Mouse (Mus musculus): ENCODE measurements around the gene Vmn1r208. TPM values are rescaled to one million over a fixed set of nuclear protein-coding genes. Genes with fewer than 3 reads are reported as not detected.
A peak's percentile ranks its signal among the peaks of the same experiment; 100 is the strongest.
"Not testable (repeated sequence)": the region's sequence is repeated elsewhere in the genome, so short reads cannot be mapped to it uniquely, and the experiment has no call there.

Gene Vmn1r208
- not detected in 2 replicates for polyA plus RNA-seq (2014; fragmentation: Nextera tagmentation; extraction: Ambion mirVana)

DNA sequence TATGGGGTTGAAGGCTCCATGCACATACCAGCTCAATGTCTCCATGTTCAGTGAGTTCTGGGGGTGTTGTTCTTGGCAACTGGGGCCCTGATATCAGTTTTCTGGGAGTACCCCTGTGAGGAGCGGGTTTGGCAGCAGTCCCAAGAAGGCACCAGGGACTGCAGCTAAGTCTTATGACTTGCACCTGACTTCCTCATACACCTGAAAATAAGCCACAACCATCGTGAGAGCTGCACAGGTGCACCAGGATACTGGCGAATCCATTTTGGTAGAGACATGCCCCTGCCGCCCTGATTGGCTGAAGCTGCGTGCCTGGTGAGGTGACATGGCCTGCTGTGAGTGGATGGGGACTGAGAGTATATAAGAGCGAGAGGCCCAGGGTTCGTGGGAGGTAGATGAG is at the start of gene Vmn1r208:
Gene Vmn1r208 (minus strand): TSS at position 101 of the 400 bp plus-strand sequence.
- not testable (repeated sequence) for H3K9me3 ChIP-seq (ENCODE audit: control insufficient read depth, low read length); H3K27me3 ChIP-seq (ENCODE audit: control insufficient read depth, insufficient read depth, low read length); ATAC-seq (ENCODE audit: low FRiP score); H3K4me1 ChIP-seq (replicated peaks; ENCODE audit: control insufficient read depth, insufficient read depth, low read length); H3K4me2 ChIP-seq (replicated peaks); H3K27ac ChIP-seq; H3K9ac ChIP-seq; H3K4me3 ChIP-seq (replicated peaks; ENCODE audit: low read length); DNase-seq (ENCODE audit: low spot score); H3K36me3 ChIP-seq (replicated peaks; ENCODE audit: control insufficient read depth, insufficient read depth)
- WGBS = no CpG with 5 or more reads among the region's 7 CpGs

DNA sequence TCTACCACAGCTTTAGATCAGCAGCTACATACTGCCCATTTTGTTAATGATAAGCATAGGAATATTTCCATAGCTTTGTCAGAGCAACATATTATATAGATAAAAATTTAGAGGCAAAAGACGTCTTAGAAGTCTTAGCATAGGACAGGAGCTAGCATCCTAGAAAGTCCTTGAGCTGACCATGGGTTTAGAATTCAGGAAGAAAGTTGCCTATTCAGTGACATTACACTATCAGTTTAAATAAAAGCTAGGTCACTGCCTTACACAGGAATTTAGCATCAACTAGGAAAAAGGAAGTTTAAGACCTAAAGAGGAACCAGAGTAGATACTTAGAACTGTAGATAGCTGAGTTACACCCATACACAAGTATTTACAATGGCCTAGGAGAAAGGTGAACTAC is 44.4 kb upstream of the Vmn1r208 start:
- not testable (repeated sequence) for H3K27me3 ChIP-seq (ENCODE audit: control insufficient read depth, insufficient read depth, low read length); ATAC-seq (ENCODE audit: low FRiP score); H3K9ac ChIP-seq; H3K4me2 ChIP-seq (replicated peaks); H3K4me1 ChIP-seq (replicated peaks; ENCODE audit: control insufficient read depth, insufficient read depth, low read length); DNase-seq (ENCODE audit: low spot score); H3K27ac ChIP-seq; H3K9me3 ChIP-seq (ENCODE audit: control insufficient read depth, low read length); H3K36me3 ChIP-seq (replicated peaks; ENCODE audit: control insufficient read depth, insufficient read depth); H3K4me3 ChIP-seq (replicated peaks; ENCODE audit: low read length)
- WGBS = 84% methylated on average over 1 of the region's 1 CpGs

DNA sequence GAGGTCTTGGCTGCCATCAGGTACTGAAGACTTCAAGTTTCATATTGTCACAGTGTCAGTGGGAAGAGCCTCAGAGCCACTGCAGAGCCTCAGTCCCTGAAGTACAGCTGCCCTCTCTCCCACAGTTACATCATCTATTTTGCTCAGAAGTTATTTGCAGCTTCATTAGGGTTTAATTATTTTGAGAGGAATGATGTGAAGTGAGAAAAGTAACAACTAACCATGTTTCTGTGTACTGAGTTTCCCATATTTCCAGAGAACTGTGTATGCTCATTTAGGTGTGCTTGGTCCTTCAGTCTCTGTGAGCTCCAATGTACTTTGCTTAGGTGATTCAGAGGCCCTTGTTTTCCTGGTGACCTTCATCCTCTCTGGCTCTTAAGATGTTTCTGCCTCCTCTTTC is 32.4 kb upstream of the Vmn1r208 start, which contains the start of gene Vmn1r209:
Gene Vmn1r209 (minus strand): TSS at position 101 of the 400 bp plus-strand sequence.
- ATAC-seq (ENCODE audit: low FRiP score); H3K36me3 ChIP-seq (replicated peaks; ENCODE audit: control insufficient read depth, insufficient read depth): not testable (repeated sequence)

DNA sequence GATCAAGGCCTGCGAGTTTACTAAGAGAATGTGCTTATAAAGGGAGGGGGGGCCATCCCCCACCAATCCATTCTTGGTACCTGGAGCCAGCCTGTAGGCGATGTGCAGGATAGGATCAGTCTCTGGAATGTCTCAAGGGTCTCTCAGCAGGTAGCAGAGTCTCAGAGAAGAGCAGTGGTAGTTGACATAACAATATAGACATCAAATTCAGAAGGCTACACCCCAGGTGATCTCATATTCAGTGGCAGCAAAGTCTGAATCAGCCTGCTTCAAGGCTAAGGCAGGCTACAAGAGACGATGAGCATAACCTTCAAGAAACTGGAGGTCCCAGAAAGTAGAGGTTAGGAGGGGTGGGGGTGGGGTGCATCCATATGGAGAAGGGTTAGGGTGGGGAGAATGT is 10.9 kb upstream of the Vmn1r208 start:
- not testable (repeated sequence) for H3K27ac ChIP-seq; H3K4me3 ChIP-seq (replicated peaks; ENCODE audit: low read length); H3K27me3 ChIP-seq (ENCODE audit: control insufficient read depth, insufficient read depth, low read length); H3K4me2 ChIP-seq (replicated peaks); ATAC-seq (ENCODE audit: low FRiP score); H3K4me1 ChIP-seq (replicated peaks; ENCODE audit: control insufficient read depth, insufficient read depth, low read length); H3K36me3 ChIP-seq (replicated peaks; ENCODE audit: control insufficient read depth, insufficient read depth); DNase-seq (ENCODE audit: low spot score); H3K9ac ChIP-seq; H3K9me3 ChIP-seq (ENCODE audit: control insufficient read depth, low read length)
- 80% methylated on average over 3 of the region's 3 CpGs for WGBS

More for the DNA sequence above, 32.4 kb upstream of the Vmn1r208 start, which contains the start of gene Vmn1r209:
- H3K27me3 ChIP-seq (ENCODE audit: control insufficient read depth, insufficient read depth, low read length); H3K9ac ChIP-seq; H3K9me3 ChIP-seq (ENCODE audit: control insufficient read depth, low read length); H3K4me2 ChIP-seq (replicated peaks); H3K4me1 ChIP-seq (replicated peaks; ENCODE audit: control insufficient read depth, insufficient read depth, low read length); H3K27ac ChIP-seq; DNase-seq (ENCODE audit: low spot score); H3K4me3 ChIP-seq (replicated peaks; ENCODE audit: low read length): not testable (repeated sequence)

DNA sequence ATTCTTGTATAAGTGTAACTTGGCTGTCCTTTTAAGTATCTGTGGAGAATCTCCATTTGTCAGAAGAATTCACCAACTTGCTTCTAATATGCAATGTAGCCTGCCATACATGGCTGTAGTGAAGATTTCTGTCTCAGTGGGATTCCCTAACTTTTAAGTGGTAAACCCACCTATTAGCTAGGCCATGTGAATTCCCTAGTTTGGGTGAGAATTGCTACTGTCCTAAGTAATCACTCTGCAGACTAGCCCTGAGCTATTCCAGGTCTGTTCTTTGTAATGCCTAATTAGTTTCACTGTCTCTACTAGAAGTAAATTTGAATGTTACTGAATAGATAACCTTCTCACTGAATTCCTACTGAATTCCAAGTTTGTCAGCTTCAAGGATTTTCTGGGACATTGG is 7.0 kb upstream of the Vmn1r208 start:
- H3K9me3 ChIP-seq (ENCODE audit: control insufficient read depth, low read length); DNase-seq (ENCODE audit: low spot score); H3K9ac ChIP-seq; H3K4me3 ChIP-seq (replicated peaks; ENCODE audit: low read length); H3K4me1 ChIP-seq (replicated peaks; ENCODE audit: control insufficient read depth, insufficient read depth, low read length); ATAC-seq (ENCODE audit: low FRiP score); H3K36me3 ChIP-seq (replicated peaks; ENCODE audit: control insufficient read depth, insufficient read depth); H3K27me3 ChIP-seq (ENCODE audit: control insufficient read depth, insufficient read depth, low read length); H3K27ac ChIP-seq; H3K4me2 ChIP-seq (replicated peaks): not testable (repeated sequence)

DNA sequence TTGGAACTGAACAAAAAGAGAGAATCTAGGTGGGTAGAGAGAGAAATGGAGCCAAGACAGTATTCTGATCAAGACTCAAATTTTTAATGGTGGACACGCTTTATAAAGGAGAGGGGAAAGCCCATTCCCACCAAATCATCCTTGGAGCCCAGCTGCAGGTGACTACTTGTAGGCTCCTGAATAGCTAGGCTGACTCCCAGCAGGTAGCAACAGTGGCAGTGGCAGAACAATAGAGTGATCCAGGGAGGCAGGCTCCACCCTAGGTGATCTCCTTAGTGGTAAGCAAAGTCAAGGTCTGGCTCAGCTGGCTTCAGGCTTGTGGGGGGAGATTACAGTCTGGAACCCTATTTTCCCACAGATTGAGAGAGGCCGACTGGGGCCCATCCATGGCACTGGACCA is 5.6 kb downstream of the Vmn1r208 start:
- not testable (repeated sequence) for H3K27ac ChIP-seq; H3K4me3 ChIP-seq (replicated peaks; ENCODE audit: low read length); H3K9me3 ChIP-seq (ENCODE audit: control insufficient read depth, low read length); H3K4me1 ChIP-seq (replicated peaks; ENCODE audit: control insufficient read depth, insufficient read depth, low read length); ATAC-seq (ENCODE audit: low FRiP score); H3K27me3 ChIP-seq (ENCODE audit: control insufficient read depth, insufficient read depth, low read length); DNase-seq (ENCODE audit: low spot score); H3K36me3 ChIP-seq (replicated peaks; ENCODE audit: control insufficient read depth, insufficient read depth); H3K4me2 ChIP-seq (replicated peaks); H3K9ac ChIP-seq
- 86% methylated on average over 1 of the region's 2 CpGs for WGBS

DNA sequence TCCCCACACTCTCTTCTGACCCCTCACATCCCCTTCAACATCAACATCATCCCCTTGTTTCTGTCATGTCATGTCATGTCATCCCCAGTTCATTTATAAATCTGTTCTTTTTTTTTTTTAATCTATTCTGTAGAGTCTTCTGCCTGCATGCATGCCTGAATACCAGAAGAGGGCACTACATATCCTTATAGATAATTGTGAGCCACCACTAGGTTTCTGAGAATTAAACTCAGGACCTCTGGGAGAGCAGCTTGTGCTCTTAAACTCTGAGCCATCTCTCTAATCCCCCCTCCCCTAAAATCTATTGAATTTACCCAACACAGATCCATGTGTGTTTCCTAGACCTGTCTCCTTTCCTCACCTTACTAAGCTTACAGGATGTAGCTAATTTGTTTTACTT is 29.7 kb downstream of the Vmn1r208 start:
- no peaks in the 10 kb centered on the region for H3K27me3 ChIP-seq (ENCODE audit: control insufficient read depth, insufficient read depth, low read length)
- no peak overlapping the region for H3K9ac ChIP-seq
- no peak overlapping the region for H3K27ac ChIP-seq
- no peak for ATAC-seq (ENCODE audit: low FRiP score)
- DNase-seq (ENCODE audit: low spot score) = peak; percentile 28
- H3K36me3 ChIP-seq (replicated peaks; ENCODE audit: control insufficient read depth, insufficient read depth) = no peaks in the 10 kb centered on the region
- no peak overlapping the region for H3K4me2 ChIP-seq (replicated peaks)
- H3K4me3 ChIP-seq (replicated peaks; ENCODE audit: low read length) = no peak overlapping the region
- no peaks in the 10 kb centered on the region for H3K4me1 ChIP-seq (replicated peaks; ENCODE audit: control insufficient read depth, insufficient read depth, low read length)
- H3K9me3 ChIP-seq (ENCODE audit: control insufficient read depth, low read length) = no peaks in the 10 kb centered on the region

DNA sequence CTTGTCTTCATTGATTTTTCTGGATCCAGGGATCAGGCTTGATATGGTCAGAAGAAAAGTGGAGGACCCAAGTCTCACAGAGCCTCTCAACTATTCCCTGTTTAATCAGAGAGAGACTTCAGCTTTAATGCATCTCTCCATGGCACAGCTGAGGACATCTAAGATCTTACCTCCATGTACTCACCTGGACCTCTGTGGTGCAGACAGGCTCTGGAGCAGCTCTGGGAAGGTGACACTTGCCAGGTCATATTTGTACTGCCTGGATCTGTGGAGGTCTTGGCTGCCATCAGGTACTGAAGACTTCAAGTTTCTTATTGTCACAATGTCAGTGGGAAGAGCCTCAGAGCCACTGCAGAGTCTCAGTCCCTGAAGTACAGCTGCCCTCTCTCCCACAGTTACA is 47.7 kb downstream of the Vmn1r208 start, which contains the start of gene Vmn1r207-ps:
Gene Vmn1r207-ps (minus strand): TSS at position 101 of the 400 bp plus-strand sequence.
- H3K9me3 ChIP-seq (ENCODE audit: control insufficient read depth, low read length); ATAC-seq (ENCODE audit: low FRiP score); H3K36me3 ChIP-seq (replicated peaks; ENCODE audit: control insufficient read depth, insufficient read depth); H3K27me3 ChIP-seq (ENCODE audit: control insufficient read depth, insufficient read depth, low read length); H3K4me2 ChIP-seq (replicated peaks); DNase-seq (ENCODE audit: low spot score); H3K27ac ChIP-seq; H3K4me3 ChIP-seq (replicated peaks; ENCODE audit: low read length); H3K4me1 ChIP-seq (replicated peaks; ENCODE audit: control insufficient read depth, insufficient read depth, low read length); H3K9ac ChIP-seq: not testable (repeated sequence)
